Comparison of ENCODE assay signal across 15 mouse cellular contexts in the genomic region with DNA sequence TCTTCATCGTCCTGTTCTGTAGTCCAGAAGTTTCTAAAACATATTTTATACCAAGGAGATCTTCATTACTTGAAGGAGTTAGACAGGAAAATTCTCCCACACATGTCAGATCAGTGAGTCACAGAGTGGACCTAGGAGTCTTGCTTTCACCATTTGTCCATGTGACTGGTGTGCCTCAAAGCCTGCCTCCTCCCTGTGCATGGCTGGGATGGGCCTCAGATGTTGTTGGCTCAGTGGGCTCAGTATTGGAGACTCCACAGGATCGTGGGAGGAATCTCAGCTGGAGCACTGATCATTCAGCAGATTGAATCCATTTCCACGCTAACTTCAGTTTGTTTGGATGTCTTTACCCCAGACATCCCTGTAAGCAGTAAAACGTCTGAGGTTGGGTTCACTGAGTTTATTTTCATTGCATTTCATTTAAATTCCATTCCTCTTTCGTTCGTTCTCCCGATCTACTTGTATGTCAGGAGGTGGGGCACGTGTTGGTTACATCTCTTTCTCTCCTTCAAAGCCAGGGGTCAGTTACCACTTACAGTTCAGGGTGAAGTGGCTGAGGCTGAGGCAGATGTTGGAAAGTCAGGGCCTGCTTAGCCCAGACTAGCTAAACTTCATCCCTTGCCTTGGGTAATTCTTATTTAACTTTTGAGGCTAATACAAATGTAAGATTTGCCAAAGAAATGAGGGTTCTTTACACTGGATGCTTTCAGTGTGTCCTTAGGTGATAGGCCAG. TPM values are rescaled to one million over a fixed set of nuclear protein-coding genes. Genes with fewer than 3 reads are reported as not detected.
DNase-seq lines count a peak whose midpoint lies in the region; ATAC-seq lines count a peak whose summit lies in the region.
"Had no signal": no experiment of that assay in that cellular context is flagged by ENCODE, and none has a peak within 500 bp of the region (broad histone marks: within the 10 kb centered on the region; RNA-seq: fewer than 3 reads in every experiment).

No protein-coding gene starts in this region.

- WGBS in embryonic facial prominence, embryonic 13.5 days = 44% methylated on average over 8 of the region's 8 CpGs
- WGBS in embryonic facial prominence, embryonic 10.5 days = 74% methylated on average over 8 of the region's 8 CpGs

- no peak for ATAC-seq in embryonic facial prominence, embryonic 13.5 days (ENCODE audit: insufficient number of reproducible peaks, insufficient read depth, low FRiP score, low TSS enrichment, low read depth)
- no peak for ATAC-seq in CD4-positive, CD25-positive, alpha-beta regulatory T cell, adult 4 months
- ATAC-seq: forebrain, embryonic 14.5 days; liver, embryonic 12.5 days had no signal

- peaks cover 10% of the 10 kb centered on the region for H3K4me1 ChIP-seq in embryonic facial prominence, embryonic 13.5 days
- H3K4me1 ChIP-seq in embryonic facial prominence, embryonic 10.5 days = no peaks in the 10 kb centered on the region
- H3K4me1 ChIP-seq: hindbrain, embryonic 13.5 days; limb, embryonic 10.5 days; liver, embryonic 12.5 days had no signal

- H3K9ac ChIP-seq in embryonic facial prominence, embryonic 13.5 days = no peak overlapping the region
- H3K9ac ChIP-seq: hindbrain, embryonic 13.5 days; liver, embryonic 12.5 days had no signal

- H3K9me3 ChIP-seq in embryonic facial prominence, embryonic 13.5 days = no peaks in the 10 kb centered on the region
- H3K9me3 ChIP-seq in embryonic facial prominence, embryonic 10.5 days = no peaks in the 10 kb centered on the region
- H3K9me3 ChIP-seq: hindbrain, embryonic 13.5 days; limb, embryonic 10.5 days; liver, embryonic 12.5 days had no signal

- no peak overlapping the region for H3K4me3 ChIP-seq in embryonic facial prominence, embryonic 13.5 days
- H3K4me3 ChIP-seq in embryonic facial prominence, embryonic 10.5 days = no peak overlapping the region
- H3K4me3 ChIP-seq: hindbrain, embryonic 13.5 days; limb, embryonic 10.5 days; liver, embryonic 12.5 days had no signal

- peaks cover 7% of the 10 kb centered on the region; the same call in 1 of the 2 replicates for H3K36me3 ChIP-seq in embryonic facial prominence, embryonic 13.5 days
- H3K36me3 ChIP-seq in embryonic facial prominence, embryonic 10.5 days (replicated peaks) = peaks cover 13% of the 10 kb centered on the region; the same call in 1 of the 2 replicates
- H3K36me3 ChIP-seq: hindbrain, embryonic 13.5 days; limb, embryonic 10.5 days; liver, embryonic 12.5 days had no signal

- no peaks in the 10 kb centered on the region for H3K27me3 ChIP-seq in embryonic facial prominence, embryonic 13.5 days
- H3K27me3 ChIP-seq in embryonic facial prominence, embryonic 10.5 days (replicated peaks; ENCODE audit: low read depth, poor library complexity, severe bottlenecking) = no peaks in the 10 kb centered on the region
- H3K27me3 ChIP-seq: hindbrain, embryonic 13.5 days; liver, embryonic 12.5 days had no signal

- DNase-seq in embryonic facial prominence, embryonic 10.5 days (ENCODE audit: low spot score) = no peak
- DNase-seq in layer of hippocampus, adult 18-20 months (ENCODE audit: low spot score in 2 of 2) = peak; percentile 8 to 56
- DNase-seq in layer of hippocampus, postnatal 25 days (ENCODE audit: extremely low spot score in 1 of 2, low spot score in 1 of 2) = no peak
- DNase-seq in urinary bladder, postnatal 36 days (ENCODE audit: low spot score in 2 of 2) = peak; percentile 18 to 35
- DNase-seq in urinary bladder, postnatal 25 days (ENCODE audit: low spot score) = no peak
- DNase-seq in Muller cell, postnatal 12 days (ENCODE audit: inconsistent ontology term) = no peak
- DNase-seq: cerebellum, adult 11 months; kidney, adult 18-20 months; right cerebral cortex, postnatal 4 days had no signal

- H3K4me2 ChIP-seq in embryonic facial prominence, embryonic 13.5 days = no peak overlapping the region
- H3K4me2 ChIP-seq: hindbrain, embryonic 13.5 days; liver, embryonic 12.5 days had no signal

- peak overlapping the region; percentile 28; the same call in 1 of the 2 replicates for H3K27ac ChIP-seq in embryonic facial prominence, embryonic 13.5 days
- H3K27ac ChIP-seq in embryonic facial prominence, embryonic 10.5 days (replicated peaks) = no peak overlapping the region
- H3K27ac ChIP-seq: hindbrain, embryonic 13.5 days; limb, embryonic 10.5 days; liver, embryonic 12.5 days had no signal

RNA-seq across cellular contexts. Expression of a gene that starts 30.5 kb away (rescaled TPM):
- polyA plus RNA-seq in embryonic facial prominence, embryonic 13.5 days (2015; fragmentation: Nextera tagmentation; extraction: Ambion mirVana) = 53.4 and 59.4 TPM in 2 replicates
- 29.8 and 29.9 TPM in 2 replicates for polyA plus RNA-seq in embryonic facial prominence, embryonic 10.5 days (2016; fragmentation: Nextera tagmentation; extraction: Ambion mirVana)
- total RNA-seq in layer of hippocampus, adult 18-20 months (2021) = 1 to 10 TPM; 6.3 to 6.6 TPM
- total RNA-seq in layer of hippocampus, postnatal 25 days (2021) = 1 to 10 TPM; 6.4 to 8.3 TPM
- 1 to 10 TPM; 1.2 to 1.3 TPM for polyA plus RNA-seq in CD4-positive, CD25-positive, alpha-beta regulatory T cell, adult 4 months (2017; shearing (Covaris generic))

Comparison
In these comparisons a context has a peak if more than half of its experiments do, and no peak if none do; other contexts are left out.
1. DNase-seq: peak in layer of hippocampus, adult 18-20 months (2 of 2) and urinary bladder, postnatal 36 days (2 of 2); none in embryonic facial prominence, embryonic 10.5 days (single experiment), layer of hippocampus, postnatal 25 days (0 of 2), urinary bladder, postnatal 25 days (single experiment) and Muller cell, postnatal 12 days (single experiment).
2. RNA of a gene that starts 30.5 kb away (polyA plus RNA-seq): 53.4 to 59.4 TPM in embryonic facial prominence, embryonic 13.5 days and 29.8 to 29.9 TPM in embryonic facial prominence, embryonic 10.5 days; 1.2 to 1.3 TPM in CD4-positive, CD25-positive, alpha-beta regulatory T cell, adult 4 months; every median in the first group is over 10 times any median in the second.